28 mouse cellular contexts compared by ENCODE assay signal in genomic region chr6:125609025-125609424, GRCm38 (mm10).
DNase-seq lines count a peak whose midpoint lies in the region; ATAC-seq and TF ChIP-seq lines count a peak whose summit lies in the region.
"Had no signal": no experiment of that assay in that cellular context is flagged by ENCODE, and none has a peak within 500 bp of the region (broad histone marks: within the 10 kb centered on the region; RNA-seq: fewer than 3 reads in every experiment).

No protein-coding gene starts in this region.

- no peak overlapping the region for H3K9ac ChIP-seq in kidney, postnatal 0 days (ENCODE audit: low read depth, low read length)
- H3K9ac ChIP-seq in lung, postnatal 0 days (replicated peaks; ENCODE audit: low read depth): no peak overlapping the region
- no peak overlapping the region for H3K9ac ChIP-seq in forebrain, embryonic 11.5 days (ENCODE audit: low read length)
- H3K9ac ChIP-seq: embryonic facial prominence, embryonic 15.5 days; forebrain, embryonic 13.5 days; intestine, embryonic 15.5 days; kidney, embryonic 15.5 days had no signal

- no peak overlapping the region for H3K4me2 ChIP-seq in kidney, postnatal 0 days (ENCODE audit: low read length)
- H3K4me2 ChIP-seq in lung, postnatal 0 days (replicated peaks; ENCODE audit: low read depth, low read length): no peak overlapping the region
- no peak overlapping the region for H3K4me2 ChIP-seq in forebrain, embryonic 11.5 days (ENCODE audit: low read depth, low read length, severe bottlenecking)
- H3K4me2 ChIP-seq: embryonic facial prominence, embryonic 15.5 days; forebrain, embryonic 13.5 days; intestine, embryonic 15.5 days; kidney, embryonic 15.5 days; midbrain, embryonic 11.5 days had no signal

- ATAC-seq in kidney, postnatal 0 days (replicated peaks; ENCODE audit: low FRiP score, low read depth): no peak
- ATAC-seq in lung, postnatal 0 days: no peak
- ATAC-seq in forebrain, embryonic 11.5 days (replicated peaks; ENCODE audit: low FRiP score): no peak
- ATAC-seq: forebrain, embryonic 13.5 days; hindbrain, embryonic 16.5 days; intestine, embryonic 15.5 days had no signal

- no peak overlapping the region for H3K4me3 ChIP-seq in kidney, postnatal 0 days (replicated peaks; ENCODE audit: low read depth, low read length)
- H3K4me3 ChIP-seq in lung, postnatal 0 days (ENCODE audit: low read depth, low read length): no peak overlapping the region
- H3K4me3 ChIP-seq in E14TG2a.4 (replicated peaks; ENCODE audit: low read length): no peak overlapping the region
- H3K4me3 ChIP-seq in forebrain, embryonic 11.5 days (ENCODE audit: low read depth, low read length): no peak overlapping the region
- H3K4me3 ChIP-seq: embryonic facial prominence, embryonic 10.5 days; embryonic facial prominence, embryonic 15.5 days; forebrain, embryonic 13.5 days; hindbrain, embryonic 10.5 days; intestine, embryonic 15.5 days; kidney, embryonic 15.5 days had no signal

- DNase-seq in kidney, postnatal 0 days (ENCODE audit: low spot score): no peak
- no peak for DNase-seq in kidney, adult 8-10 months
- DNase-seq in lung, postnatal 0 days (ENCODE audit: low spot score): no peak
- no peak for DNase-seq in lung, postnatal 25 days (ENCODE audit: low spot score)
- DNase-seq in naive thymus-derived CD4-positive, alpha-beta T cell, adult 2 months (ENCODE audit: low read depth): peak; percentile 13
- no peak for DNase-seq in forebrain, embryonic 11.5 days (ENCODE audit: low spot score)
- DNase-seq: adrenal gland, adult 2 months; adrenal gland, postnatal 36 days; B cell, adult 2 months; cerebellum, adult 2 months; cerebellum, postnatal 14 days; gastrocnemius, postnatal 14 days; heart, postnatal 14 days; kidney, postnatal 4 days; layer of hippocampus, adult 9-11 months; liver; lung, adult 2 months; lung, postnatal 36 days; thymus, postnatal 25 days had no signal

- no peaks in the 10 kb centered on the region for H3K27me3 ChIP-seq in kidney, postnatal 0 days (ENCODE audit: insufficient read depth, low read length)
- no peaks in the 10 kb centered on the region for H3K27me3 ChIP-seq in lung, postnatal 0 days (replicated peaks; ENCODE audit: insufficient read depth, low read length)
- peaks cover 13% of the 10 kb centered on the region for H3K27me3 ChIP-seq in E14TG2a.4 (ENCODE audit: insufficient read depth, low read length)
- H3K27me3 ChIP-seq in forebrain, embryonic 11.5 days (ENCODE audit: control insufficient read depth, insufficient read depth, low read length): no peaks in the 10 kb centered on the region
- H3K27me3 ChIP-seq: embryonic facial prominence, embryonic 15.5 days; forebrain, embryonic 13.5 days had no signal

- no peak for TF ChIP-seq EP300 in lung, postnatal 0 days (IDR thresholded peaks at IDR 0.05)

- no peaks in the 10 kb centered on the region for H3K36me3 ChIP-seq in kidney, postnatal 0 days (ENCODE audit: insufficient read depth, low read length)
- H3K36me3 ChIP-seq in lung, postnatal 0 days (ENCODE audit: insufficient read depth, low read length): no peaks in the 10 kb centered on the region
- no peaks in the 10 kb centered on the region for H3K36me3 ChIP-seq in E14TG2a.4 (ENCODE audit: insufficient read depth, low read length)
- H3K36me3 ChIP-seq in forebrain, embryonic 11.5 days (ENCODE audit: control insufficient read depth, insufficient read depth, low read length): no peaks in the 10 kb centered on the region
- H3K36me3 ChIP-seq: embryonic facial prominence, embryonic 10.5 days; embryonic facial prominence, embryonic 15.5 days; hindbrain, embryonic 10.5 days; intestine, embryonic 15.5 days; kidney, embryonic 15.5 days had no signal

- 69% methylated on average over 6 of the region's 6 CpGs for WGBS in kidney, postnatal 0 days
- 64% methylated on average over 6 of the region's 6 CpGs for WGBS in lung, postnatal 0 days
- 70% methylated on average over 6 of the region's 6 CpGs for WGBS in forebrain, embryonic 11.5 days

- no peaks in the 10 kb centered on the region for H3K9me3 ChIP-seq in kidney, postnatal 0 days (replicated peaks; ENCODE audit: low read length)
- no peaks in the 10 kb centered on the region for H3K9me3 ChIP-seq in lung, postnatal 0 days (ENCODE audit: low read length)
- H3K9me3 ChIP-seq in E14TG2a.4 (ENCODE audit: low read length): no peaks in the 10 kb centered on the region
- no peaks in the 10 kb centered on the region for H3K9me3 ChIP-seq in forebrain, embryonic 11.5 days (ENCODE audit: control insufficient read depth, low read length)
- H3K9me3 ChIP-seq: embryonic facial prominence, embryonic 10.5 days; embryonic facial prominence, embryonic 15.5 days; forebrain, embryonic 13.5 days; hindbrain, embryonic 10.5 days; intestine, embryonic 15.5 days; kidney, embryonic 15.5 days had no signal

- H3K4me1 ChIP-seq in kidney, postnatal 0 days (replicated peaks; ENCODE audit: insufficient read depth, low read length): no peaks in the 10 kb centered on the region
- no peaks in the 10 kb centered on the region; the same call in 1 of the 2 replicates for H3K4me1 ChIP-seq in lung, postnatal 0 days (ENCODE audit: insufficient read depth, low read depth, low read length)
- peaks cover 10% of the 10 kb centered on the region for H3K4me1 ChIP-seq in E14TG2a.4 (replicated peaks; ENCODE audit: low read depth, low read length)
- no peaks in the 10 kb centered on the region for H3K4me1 ChIP-seq in forebrain, embryonic 11.5 days (replicated peaks; ENCODE audit: control insufficient read depth, insufficient read depth, low read length)
- H3K4me1 ChIP-seq: embryonic facial prominence, embryonic 10.5 days; forebrain, embryonic 13.5 days; hindbrain, embryonic 10.5 days had no signal

- TF ChIP-seq CTCF in kidney, postnatal 0 days (IDR thresholded peaks at IDR 0.05; ENCODE audit: low read depth): peak; percentile 44; the same call in 1 of the 2 replicates
- TF ChIP-seq CTCF in lung, postnatal 0 days (IDR thresholded peaks at IDR 0.05): peak; percentile 35
- TF ChIP-seq CTCF in E14TG2a.4 (conservative IDR thresholded peaks at IDR 0.05; ENCODE audit: low read length): peak; percentile 30

- no peak overlapping the region for H3K27ac ChIP-seq in kidney, postnatal 0 days
- no peak overlapping the region for H3K27ac ChIP-seq in lung, postnatal 0 days (ENCODE audit: low read length)
- H3K27ac ChIP-seq in forebrain, embryonic 11.5 days (ENCODE audit: low read depth, low read length): no peak overlapping the region
- H3K27ac ChIP-seq: embryonic facial prominence, embryonic 10.5 days; embryonic facial prominence, embryonic 15.5 days; forebrain, embryonic 13.5 days; hindbrain, embryonic 10.5 days; intestine, embryonic 15.5 days; kidney, embryonic 15.5 days had no signal
